ENCODE assay signal across 13 mouse cellular contexts in genomic region chr1:192781256-192781655, GRCm38 (mm10).
"Had no signal": no experiment of that assay in that cellular context is flagged by ENCODE, and none has a peak within 500 bp of the region (broad histone marks: within the 10 kb centered on the region; RNA-seq: fewer than 3 reads in every experiment).

No protein-coding gene starts in this region.

- H3K4me2 ChIP-seq: liver, embryonic 11.5 days; liver, embryonic 15.5 days; neural tube, embryonic 12.5 days had no signal

- H3K27ac ChIP-seq: left cerebral cortex, adult 2 months; limb, embryonic 10.5 days; liver, embryonic 15.5 days; neural tube, embryonic 12.5 days; stomach, postnatal 0 days had no signal

- H3K4me1 ChIP-seq: liver, embryonic 15.5 days had no signal

- H3K36me3 ChIP-seq: limb, embryonic 10.5 days; liver, embryonic 15.5 days; neural tube, embryonic 12.5 days had no signal

- ATAC-seq: lung, postnatal 0 days had no signal

- H3K9ac ChIP-seq: liver, embryonic 15.5 days; neural tube, embryonic 12.5 days had no signal

- H3K9me3 ChIP-seq: limb, embryonic 10.5 days; liver, embryonic 15.5 days; neural tube, embryonic 12.5 days had no signal

- DNase-seq: kidney, postnatal 10 days; lung, adult 2 months; lung, postnatal 36 days; midbrain, embryonic 14.5 days; thymus, adult 2 months; thymus, postnatal 25 days had no signal

- H3K4me3 ChIP-seq: left cerebral cortex, adult 2 months; limb, embryonic 10.5 days; liver, embryonic 15.5 days; neural tube, embryonic 12.5 days had no signal

- H3K27me3 ChIP-seq: liver, embryonic 15.5 days; neural tube, embryonic 12.5 days had no signal
